In the genomic region with DNA sequence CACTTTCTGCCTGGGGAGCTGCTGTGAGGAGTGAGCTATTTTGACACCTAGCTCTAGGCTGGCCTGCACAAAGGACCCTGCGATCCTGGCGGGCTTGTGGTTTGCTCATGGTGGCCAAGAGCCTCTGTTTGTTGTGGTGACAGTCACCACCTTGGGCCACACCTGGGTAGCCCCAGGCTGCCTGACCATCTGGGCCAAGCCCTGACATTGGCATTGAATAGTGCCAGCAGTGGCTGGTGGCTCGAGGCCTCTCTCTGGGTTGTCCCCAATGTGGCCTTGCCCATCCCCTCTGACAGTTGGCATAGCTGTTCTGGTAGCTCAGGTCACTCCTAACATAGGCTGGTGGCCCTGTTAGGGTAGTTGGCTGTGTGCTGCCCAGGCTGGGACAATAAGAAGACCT, we compare ENCODE assay signal across 18 mouse cellular contexts. TPM values are rescaled to one million over a fixed set of nuclear protein-coding genes. Genes with fewer than 3 reads are reported as not detected.
DNase-seq lines count a peak whose midpoint lies in the region; ATAC-seq and TF ChIP-seq lines count a peak whose summit lies in the region.
"Had no signal": no experiment of that assay in that cellular context is flagged by ENCODE, and none has a peak within 500 bp of the region (broad histone marks: within the 10 kb centered on the region; RNA-seq: fewer than 3 reads in every experiment).

No protein-coding gene starts in this region.

- no peaks in the 10 kb centered on the region for H3K9me3 ChIP-seq in heart, embryonic 11.5 days (replicated peaks; ENCODE audit: control insufficient read depth, low read length)
- no peaks in the 10 kb centered on the region for H3K9me3 ChIP-seq in forebrain, embryonic 10.5 days
- H3K9me3 ChIP-seq: embryonic facial prominence, embryonic 10.5 days had no signal

- ATAC-seq in heart, embryonic 11.5 days (replicated peaks; ENCODE audit: insufficient number of reproducible peaks, low FRiP score, low TSS enrichment), result no peak
- ATAC-seq: forebrain, embryonic 16.5 days; intestine, embryonic 16.5 days; Patski had no signal

- H3K36me3 ChIP-seq in heart, embryonic 11.5 days (ENCODE audit: control insufficient read depth, insufficient read depth, low read length), result peaks cover 10% of the 10 kb centered on the region; the same call in 1 of the 2 replicates
- H3K36me3 ChIP-seq in myocyte (ENCODE audit: control insufficient read depth, insufficient read depth), result peaks cover 7% of the 10 kb centered on the region
- peaks cover 47% of the 10 kb centered on the region for H3K36me3 ChIP-seq in forebrain, embryonic 10.5 days (replicated peaks)

- 87% methylated on average over 3 of the region's 3 CpGs for WGBS in heart, embryonic 11.5 days (ENCODE audit: insufficient replicate concordance)
- 81% methylated on average over 3 of the region's 3 CpGs for WGBS in forebrain, embryonic 10.5 days

- no peaks in the 10 kb centered on the region for H3K27me3 ChIP-seq in heart, embryonic 11.5 days (ENCODE audit: control insufficient read depth, insufficient read depth, low read length)
- H3K27me3 ChIP-seq in myocyte (ENCODE audit: control insufficient read depth, insufficient read depth, insufficient read length), result no peaks in the 10 kb centered on the region
- no peaks in the 10 kb centered on the region for H3K27me3 ChIP-seq in forebrain, embryonic 10.5 days (ENCODE audit: poor library complexity, severe bottlenecking)
- H3K27me3 ChIP-seq: Patski had no signal

- DNase-seq in gastrocnemius, adult 2 months, result peak; percentile 75
- DNase-seq in gastrocnemius, postnatal 36 days, result no peak
- DNase-seq in lung, postnatal 25 days (ENCODE audit: low spot score), result peak; percentile 22
- no peak for DNase-seq in lung, postnatal 14 days
- no peak for DNase-seq in forebrain, embryonic 10.5 days (ENCODE audit: extremely low spot score, low spot score)
- no peak for DNase-seq in left cerebral cortex, postnatal 25 days (ENCODE audit: low spot score in 2 of 2)
- DNase-seq: kidney, postnatal 14 days; retina, postnatal 1 day; thymus, postnatal 36 days had no signal

- no peak for TF ChIP-seq CTCF in gastrocnemius, adult 2 months (IDR thresholded peaks at IDR 0.05)

- no peak overlapping the region for H3ac ChIP-seq in myocyte (ENCODE audit: control insufficient read depth, insufficient read length)

- TF ChIP-seq POLR2A in myocyte (IDR thresholded peaks at IDR 0.05; ENCODE audit: insufficient read length, low read depth), result no peak

- H3K4me3 ChIP-seq in gastrocnemius, adult 2 months, result no peak overlapping the region
- H3K4me3 ChIP-seq in heart, embryonic 11.5 days (ENCODE audit: low read depth, low read length), result no peak overlapping the region
- H3K4me3 ChIP-seq in myocyte, result no peak overlapping the region
- no peak overlapping the region for H3K4me3 ChIP-seq in forebrain, embryonic 10.5 days
- H3K4me3 ChIP-seq: embryonic facial prominence, embryonic 10.5 days; erythroblast, embryonic 14.5 days had no signal

- peaks cover 68% of the 10 kb centered on the region for H3K4me1 ChIP-seq in heart, embryonic 11.5 days (ENCODE audit: control insufficient read depth, insufficient read depth, low read length)
- peaks cover 46% of the 10 kb centered on the region for H3K4me1 ChIP-seq in forebrain, embryonic 10.5 days

- intact Hi-C loops in gastrocnemius, adult 2 months (cut with DNase I), result no loop called here
- intact Hi-C loops in gastrocnemius, postnatal 36 days (cut with DNase I), result no loop called here
- intact Hi-C loops in left cerebral cortex, postnatal 25 days (cut with DNase I), result loop anchor here (10.0 kb wide), 1 partner anchor 245 kb away; the partner anchor contains the start of gene Llgl1

- H3K27ac ChIP-seq in gastrocnemius, adult 2 months, result peak overlapping the region; percentile 61
- H3K27ac ChIP-seq in heart, embryonic 11.5 days (ENCODE audit: low read depth, low read length), result peak overlapping the region; percentile 42; the same call in 1 of the 2 replicates
- no peak overlapping the region for H3K27ac ChIP-seq in forebrain, embryonic 10.5 days
- H3K27ac ChIP-seq: embryonic facial prominence, embryonic 10.5 days; hindbrain, embryonic 14.5 days had no signal

- no peak overlapping the region for H3K9ac ChIP-seq in heart, embryonic 11.5 days (ENCODE audit: low read depth, low read length)
- H3K9ac ChIP-seq: hindbrain, embryonic 14.5 days; liver, embryonic 14.5 days had no signal

- H3K4me2 ChIP-seq in heart, embryonic 11.5 days, result no peak overlapping the region; the same call in 1 of the 2 replicates
- peak overlapping the region; percentile 1 for H3K4me2 ChIP-seq in myocyte (ENCODE audit: low read depth)
- H3K4me2 ChIP-seq: hindbrain, embryonic 14.5 days had no signal

- H3K79me2 ChIP-seq in myocyte (ENCODE audit: control insufficient read depth, insufficient read depth), result peaks cover 72% of the 10 kb centered on the region

TF ChIP-seq in myocyte, 11 proteins besides CTCF, POLR2A, EP300 and RAD21:
- no peak for TF ChIP-seq MAX (IDR thresholded peaks at IDR 0.05; ENCODE audit: low read depth)
- peak in 1 of 3 experiments; percentile 35 for TF ChIP-seq MYOD1 (IDR thresholded peaks at IDR 0.05; ENCODE audit: control insufficient read depth in 1 of 3, insufficient read length in 2 of 3, low read depth in 2 of 3)
- TF ChIP-seq E2F4 (IDR thresholded peaks at IDR 0.05; ENCODE audit: insufficient read depth), result no peak
- peak in 1 of 3 experiments; percentile 27 for TF ChIP-seq MYOG (IDR thresholded peaks at IDR 0.05; ENCODE audit: control insufficient read depth in 1 of 3, insufficient read depth in 1 of 3, insufficient read length in 2 of 3, low read depth in 2 of 3)
- no peak for TF ChIP-seq TCF3 (IDR thresholded peaks at IDR 0.05; ENCODE audit: insufficient read length, low read depth)
- TF ChIP-seq USF1 (IDR thresholded peaks at IDR 0.05; ENCODE audit: low read depth), result no peak
- no peak for TF ChIP-seq REST (IDR thresholded peaks at IDR 0.05; ENCODE audit: insufficient read depth, insufficient read length)

RNA-seq across cellular contexts. Expression of gene Map2k3, which starts 7.7 kb away (rescaled TPM):
- 100 to 1,000 TPM; 136 to 159 TPM for total RNA-seq in gastrocnemius, adult 2 months (2021)
- 100 to 1,000 TPM; 172 to 192 TPM for total RNA-seq in gastrocnemius, postnatal 36 days (2021)
- polyA plus RNA-seq in heart, embryonic 11.5 days (2014; fragmentation: Nextera tagmentation; extraction: Ambion mirVana), result 74.6 and 77.9 TPM in 2 replicates
- polyA plus RNA-seq in myocyte (2012; fragmentation: generic; extraction: Trizol), result 68.5 TPM
- 67.0 and 73.2 TPM in 2 replicates for polyA plus RNA-seq in forebrain, embryonic 10.5 days (2016; fragmentation: Nextera tagmentation; extraction: Ambion mirVana)
- total RNA-seq in left cerebral cortex, postnatal 25 days (2021), result 10 to 100 TPM; 14.0 to 14.1 TPM

RNA-seq across cellular contexts. Expression of gene Natd1, which starts 24.9 kb away (rescaled TPM):
- total RNA-seq in gastrocnemius, adult 2 months (2021), result 10 to 100 TPM in 1 of 2 experiments, 1 to 10 TPM in 1; 8.6 to 10.4 TPM
- total RNA-seq in gastrocnemius, postnatal 36 days (2021), result 1 to 10 TPM; 6.8 to 9.6 TPM
- polyA plus RNA-seq in heart, embryonic 11.5 days (2014; fragmentation: Nextera tagmentation; extraction: Ambion mirVana), result 20.2 and 23.9 TPM in 2 replicates
- polyA plus RNA-seq in myocyte (2012; fragmentation: generic; extraction: Trizol), result 20.0 TPM
- polyA plus RNA-seq in forebrain, embryonic 10.5 days (2016; fragmentation: Nextera tagmentation; extraction: Ambion mirVana), result 20.1 and 23.0 TPM in 2 replicates
- total RNA-seq in left cerebral cortex, postnatal 25 days (2021), result 10 to 100 TPM; 10.3 to 11.1 TPM

Comparison
In these comparisons a context has a peak if more than half of its experiments do, and no peak if none do; other contexts are left out.
1. DNase-seq: peak in gastrocnemius, adult 2 months (single experiment) and lung, postnatal 25 days (single experiment); none in gastrocnemius, postnatal 36 days (0 of 2), lung, postnatal 14 days (single experiment), forebrain, embryonic 10.5 days (single experiment) and left cerebral cortex, postnatal 25 days (0 of 2).
2. RNA of gene Map2k3, which starts 7.7 kb away (total RNA-seq): 172 to 192 TPM in gastrocnemius, postnatal 36 days and 136 to 159 TPM in gastrocnemius, adult 2 months; 14.0 to 14.1 TPM in left cerebral cortex, postnatal 25 days; every median in the first group is over 4 times any median in the second.